Mouse (Mus musculus) heart, postnatal 0 days (tissue): Measurements from ENCODE around the gene Kdm4b.

Experiments used
- CTCF ChIP-seq: IDR thresholded peaks from 2 replicates; pipeline ENCODE4 v1.5.1; 2016; ENCODE audit warnings: antibody characterized with exemption, control low read depth, low read depth
- EP300 ChIP-seq: IDR thresholded peaks from 2 replicates; pipeline ENCODE4 v1.6.1; 2016; ENCODE audit warnings: antibody characterized with exemption, low read depth

DNA sequence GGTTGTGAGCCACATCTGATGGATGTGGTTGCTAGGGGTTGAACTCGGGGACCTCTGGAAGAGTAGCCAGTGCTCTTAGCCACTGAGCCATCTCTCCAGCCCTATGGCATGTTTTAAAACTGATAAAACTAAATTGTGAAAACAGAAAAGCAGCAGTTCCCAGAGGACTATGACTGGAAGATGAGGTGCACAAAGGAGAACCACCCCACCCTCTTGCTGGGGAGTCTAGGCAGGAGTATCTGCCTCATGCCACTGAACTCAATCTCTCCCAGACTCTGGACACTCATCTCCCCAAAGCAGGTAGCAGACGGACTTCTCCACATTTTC lies 48.3 kb upstream of the Kdm4b start:
- TF ChIP-seq CTCF = no peak
- TF ChIP-seq EP300 = no peak
